Mouse (Mus musculus) gastrocnemius, adult 2 months (tissue): ENCODE results near the gene Olfr1431. TPM values are rescaled to one million over a fixed set of nuclear protein-coding genes. Genes with fewer than 3 reads are reported as not detected.
"Not testable (repeated sequence)": the region's sequence is repeated elsewhere in the genome, so short reads cannot be mapped to it uniquely, and the experiment has no call there.

Source experiments
- DNase-seq: peaks from one replicate; pipeline ENCODE4 v3.0.0; 2022
- H3K27ac ChIP-seq: fragments of 200-600 bp; 2 replicates; pipeline ENCODE4 v1.8.1; 2022; ENCODE audit warnings: mild to moderate bottlenecking
- H3K4me3 ChIP-seq: fragments of 200-600 bp; 2 replicates; pipeline ENCODE4 v1.8.1; 2022; ENCODE audit warnings: mild to moderate bottlenecking, moderate library complexity
- CTCF ChIP-seq: fragments of 200-600 bp; IDR thresholded peaks from 2 replicates; pipeline ENCODE4 v1.8.1; 2022; ENCODE audit warnings: antibody characterized with exemption, mild to moderate bottlenecking, moderate library complexity
- intact Hi-C: fragments of 180-260 bp; cut with DNase I; formaldehyde crosslinking; loops from one replicate; pipeline ENCODE4 v1.15.1; 2025
- long read RNA-seq, 2 experiments: library from polyadenylated mRNA; stranded (forward); transcript quantifications; one replicate each; pipeline ENCODE4 v2.0.0; 2021
- total RNA-seq, 2 experiments: library from RNA; stranded (reverse); gene quantifications; 2 replicates each; pipeline ENCODE4 v1.2.3; 2021

Gene Olfr1431
- total RNA-seq: not detected
- long read RNA-seq, experiment 1: 0 reads
- long read RNA-seq, experiment 2: 0 reads

- intact Hi-C loops: no loop called here
- no peak within 1 kb of the TSS for H3K4me3 ChIP-seq
- H3K27ac ChIP-seq: no peak within 1 kb of the TSS
- no peak for TF ChIP-seq CTCF
- no peak for DNase-seq
Measured at GRCm38 (mm10) chr19:12200334-12200733, at the start of gene Olfr1431. Gene Olfr1431 (plus strand): TSS chr19:12200634.

GRCm38 (mm10) chr19:12170062-12170599 is 30.3 kb upstream of the Olfr1431 start, which contains the start of gene Olfr1555-ps1:
Gene Olfr1555-ps1 (minus strand): TSS chr19:12170112.
- DNase-seq, H3K27ac ChIP-seq, intact Hi-C loops, H3K4me3 ChIP-seq: not testable (repeated sequence)

GRCm38 (mm10) chr19:12175431-12175830 is 25.0 kb upstream of the Olfr1431 start:
- intact Hi-C loops, H3K27ac ChIP-seq, H3K4me3 ChIP-seq, DNase-seq: not testable (repeated sequence)

GRCm38 (mm10) chr19:12199076-12199475 is 1.4 kb upstream of the Olfr1431 start:
- intact Hi-C loops, H3K4me3 ChIP-seq, H3K27ac ChIP-seq, DNase-seq: not testable (repeated sequence)

- DNase-seq, H3K4me3 ChIP-seq, intact Hi-C loops: not testable (repeated sequence)
Measured at GRCm38 (mm10) chr19:12232496-12232895, 32.1 kb downstream of the Olfr1431 start, which contains the start of gene Olfr1432. Gene Olfr1432 (minus strand): TSS chr19:12232596.

GRCm38 (mm10) chr19:12241559-12241958 is 41.1 kb downstream of the Olfr1431 start, which contains the start of gene Olfr262:
Gene Olfr262 (minus strand): TSS chr19:12241659.
- no peak for DNase-seq
- no peak within 1 kb of the TSS for H3K27ac ChIP-seq
- TF ChIP-seq CTCF: no peak
- H3K4me3 ChIP-seq: no peak within 1 kb of the TSS
- intact Hi-C loops: no loop called here

More at GRCm38 (mm10) chr19:12232496-12232895, 32.1 kb downstream of the Olfr1431 start, which contains the start of gene Olfr1432:
- not testable (repeated sequence) for H3K27ac ChIP-seq

- no peak for TF ChIP-seq CTCF
- Histone ChIP-seq H3K27ac (no peak within 1 kb of the TSS), H3K4me3 (no peak within 1 kb of the TSS)
- no peak for DNase-seq
- intact Hi-C loops: no loop called here
Measured at GRCm38 (mm10) chr19:12260732-12261131, 60.3 kb downstream of the Olfr1431 start, which contains the start of gene Olfr235. Gene Olfr235 (plus strand): TSS chr19:12261032.

Other genes starting within 250 kb of the Olfr1431 start
- gene Osbp, start 234.7 kb upstream of the Olfr1431 start, total RNA-seq: 10 to 100 TPM; 54.3 to 62.9 TPM
- gene Olfr1423, start 159.3 kb upstream of the Olfr1431 start, total RNA-seq: not detected
- gene Olfr1424, start 138.0 kb upstream of the Olfr1431 start, total RNA-seq: not detected
- not detected for gene Olfr1425, start 122.9 kb upstream of the Olfr1431 start, total RNA-seq
- gene Olfr1426, start 108.6 kb upstream of the Olfr1431 start, total RNA-seq: not detected
- gene Olfr1427, start 97.3 kb upstream of the Olfr1431 start, total RNA-seq: not detected
- gene Olfr1428, start 84.7 kb upstream of the Olfr1431 start, total RNA-seq: not detected
- not detected for gene Olfr76, start 77.4 kb upstream of the Olfr1431 start, total RNA-seq
- gene Olfr1555-ps1, start 30.5 kb upstream of the Olfr1431 start, total RNA-seq: not detected
- not detected for gene Olfr1432, start 32.0 kb downstream of the Olfr1431 start, total RNA-seq
- not detected for gene Olfr262, start 41.0 kb downstream of the Olfr1431 start, total RNA-seq
- not detected for gene Olfr235, start 60.4 kb downstream of the Olfr1431 start, total RNA-seq
- not detected for gene Olfr1434, start 79.2 kb downstream of the Olfr1431 start, total RNA-seq
- not detected for gene Olfr1436, start 98.5 kb downstream of the Olfr1431 start, total RNA-seq
- gene Olfr1437, start 124.5 kb downstream of the Olfr1431 start, total RNA-seq: not detected
- gene Olfr1438-ps1, start 135.3 kb downstream of the Olfr1431 start, total RNA-seq: not detected
- gene Olfr1440, start 186.6 kb downstream of the Olfr1431 start, total RNA-seq: not detected
- gene Olfr1441, start 216.8 kb downstream of the Olfr1431 start, total RNA-seq: not detected
- gene Pfpl, start 227.3 kb downstream of the Olfr1431 start, total RNA-seq: not detected